ENCODE assay signal across 37 mouse cellular contexts in genomic region chr7:42679646-42680045, GRCm38 (mm10). TPM values are rescaled to one million over a fixed set of nuclear protein-coding genes. Genes with fewer than 3 reads are reported as not detected.
"Had no signal": no experiment of that assay in that cellular context is flagged by ENCODE, and none has a peak within 500 bp of the region (broad histone marks: within the 10 kb centered on the region; RNA-seq: fewer than 3 reads in every experiment).

No protein-coding gene starts in this region.

RNA-seq across cellular contexts. Expression of gene Zfp975, which starts 12.9 kb away (rescaled TPM):
- total RNA-seq: monocyte, adult 5-6 weeks had no signal

RNA-seq across cellular contexts. Expression of gene Zfp976, which starts 37.3 kb away (rescaled TPM):
- total RNA-seq: monocyte, adult 5-6 weeks had no signal

RNA-seq across cellular contexts. Expression of gene Gm17067, which starts 47.2 kb away (rescaled TPM):
- total RNA-seq: left cerebral cortex, postnatal 10 days; left cerebral cortex, postnatal 14 days; left cerebral cortex, postnatal 25 days; left cerebral cortex, postnatal 36 days; left cerebral cortex, postnatal 4 days; liver, adult 2 months; megakaryocyte progenitor cell, adult 5-6 weeks; megakaryocyte, adult 5-6 weeks; megakaryocyte-erythroid progenitor cell, adult 5-6 weeks; midbrain, postnatal 0 days; monocyte, adult 5-6 weeks had no signal
- polyA plus RNA-seq: limb, embryonic 10.5 days; limb, embryonic 11.5 days; limb, embryonic 12.5 days; limb, embryonic 13.5 days; limb, embryonic 14.5 days; limb, embryonic 15.5 days; liver, adult 2 months; liver, embryonic 11.5 days; liver, embryonic 13.5 days; liver, embryonic 14.5 days; liver, embryonic 15.5 days; liver, embryonic 16.5 days; liver, postnatal 0 days; lung, adult 2 months; lung, embryonic 14.5 days; lung, embryonic 15.5 days; lung, postnatal 0 days; macrophage; midbrain, embryonic 10.5 days; midbrain, embryonic 11.5 days; midbrain, embryonic 12.5 days; midbrain, embryonic 13.5 days; midbrain, embryonic 14.5 days; midbrain, embryonic 15.5 days; midbrain, embryonic 16.5 days; midbrain, postnatal 0 days; neural tube, embryonic 11.5 days; neural tube, embryonic 12.5 days had no signal
